In the genomic region with DNA sequence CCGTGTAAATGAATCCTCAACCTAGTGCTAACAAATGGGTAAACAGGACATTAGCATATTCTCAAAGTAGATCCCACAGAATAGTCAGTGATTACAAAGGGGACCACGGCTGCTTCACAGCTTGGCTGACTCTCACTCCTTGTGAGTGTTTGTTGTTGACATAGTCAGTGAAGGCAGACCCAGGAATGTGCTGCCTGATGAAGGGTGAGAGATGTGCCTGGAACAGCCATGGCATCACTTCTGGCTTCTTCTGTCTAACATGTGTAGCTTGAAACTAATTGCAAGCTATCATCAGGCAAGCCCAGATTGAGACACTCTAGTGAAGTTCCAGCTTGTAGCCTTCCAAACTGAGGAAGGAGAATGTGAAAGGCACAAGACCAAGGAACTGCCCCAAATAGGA, we compare ENCODE assay signal across 21 mouse cellular contexts.
"Had no signal": no experiment of that assay in that cellular context is flagged by ENCODE, and none has a peak within 500 bp of the region (broad histone marks: within the 10 kb centered on the region; RNA-seq: fewer than 3 reads in every experiment).

No protein-coding gene starts in this region.

- H3K27ac ChIP-seq: kidney, postnatal 0 days; limb, embryonic 10.5 days; limb, embryonic 13.5 days; liver, embryonic 12.5 days; liver, embryonic 15.5 days; macrophage; midbrain, embryonic 12.5 days; midbrain, embryonic 15.5 days; neural tube, embryonic 12.5 days; neural tube, embryonic 15.5 days; stomach, postnatal 0 days had no signal

- H3K9me3 ChIP-seq: limb, embryonic 10.5 days; limb, embryonic 13.5 days; liver, embryonic 12.5 days; liver, embryonic 15.5 days; midbrain, embryonic 12.5 days; midbrain, embryonic 15.5 days; neural tube, embryonic 12.5 days; neural tube, embryonic 15.5 days had no signal

- H3K27me3 ChIP-seq: limb, embryonic 13.5 days; liver, embryonic 12.5 days; liver, embryonic 15.5 days; midbrain, embryonic 12.5 days; midbrain, embryonic 15.5 days; neural tube, embryonic 12.5 days; neural tube, embryonic 15.5 days had no signal

- H3K4me2 ChIP-seq: limb, embryonic 13.5 days; liver, embryonic 12.5 days; liver, embryonic 15.5 days; midbrain, embryonic 12.5 days; midbrain, embryonic 15.5 days; neural tube, embryonic 12.5 days; neural tube, embryonic 15.5 days had no signal

- H3K36me3 ChIP-seq: limb, embryonic 10.5 days; limb, embryonic 13.5 days; liver, embryonic 12.5 days; liver, embryonic 15.5 days; midbrain, embryonic 12.5 days; midbrain, embryonic 15.5 days; neural tube, embryonic 12.5 days; neural tube, embryonic 15.5 days had no signal

- H3K9ac ChIP-seq: limb, embryonic 13.5 days; liver, embryonic 12.5 days; liver, embryonic 15.5 days; midbrain, embryonic 12.5 days; midbrain, embryonic 15.5 days; neural tube, embryonic 12.5 days; neural tube, embryonic 15.5 days had no signal

- ATAC-seq: intestine, postnatal 0 days; liver, embryonic 12.5 days; midbrain, embryonic 15.5 days had no signal

- H3K4me1 ChIP-seq: limb, embryonic 10.5 days; limb, embryonic 13.5 days; liver, embryonic 12.5 days; liver, embryonic 15.5 days; midbrain, embryonic 12.5 days; midbrain, embryonic 15.5 days; neural tube, embryonic 12.5 days; neural tube, embryonic 15.5 days had no signal

- H3K4me3 ChIP-seq: limb, embryonic 10.5 days; limb, embryonic 13.5 days; liver, embryonic 12.5 days; liver, embryonic 15.5 days; midbrain, embryonic 12.5 days; midbrain, embryonic 15.5 days; neural tube, embryonic 12.5 days; neural tube, embryonic 15.5 days had no signal

- DNase-seq: kidney, adult 2 months; kidney, postnatal 25 days; liver; right cerebral cortex, adult 18-20 months; right cerebral cortex, postnatal 14 days; right cerebral cortex, postnatal 4 days; thymus, adult 2 months; thymus, postnatal 14 days; thymus, postnatal 4 days had no signal
